Mouse (Mus musculus): ENCODE results near the gene Cd207. TPM values are rescaled to one million over a fixed set of nuclear protein-coding genes. Genes with fewer than 3 reads are reported as not detected.

Cd207 gene
- polyA plus RNA-seq, 1 experiment from 2014 or later = not detected

DNA sequence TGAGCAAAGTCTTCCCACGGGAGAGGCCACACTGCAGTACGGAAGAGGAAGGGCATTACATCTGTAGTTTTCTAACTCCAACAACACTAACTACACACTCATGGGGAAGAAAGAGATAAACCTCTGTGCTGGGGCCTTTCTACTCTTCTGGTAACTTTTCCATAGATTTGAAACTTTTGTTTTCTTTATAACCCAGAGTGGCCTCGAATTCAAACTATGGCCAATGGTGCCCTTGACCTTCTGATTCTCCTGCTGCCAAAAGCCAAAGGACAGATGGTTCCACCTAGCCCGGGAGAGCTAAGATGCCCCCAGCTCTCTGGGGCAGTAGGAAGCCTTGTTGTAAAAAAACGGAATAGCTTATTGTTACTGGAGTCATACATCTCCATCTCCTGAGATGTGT is 22.3 kb upstream of the Cd207 start:
- 3% methylated on average over 5 of the region's 5 CpGs for WGBS
- H3K36me3 ChIP-seq (ENCODE audit: insufficient read depth, low read length) = no peaks in the 10 kb centered on the region
- no peak overlapping the region for H3K4me2 ChIP-seq (replicated peaks; ENCODE audit: low read depth, low read length)
- H3K27ac ChIP-seq (ENCODE audit: low read length) = no peak overlapping the region
- H3K9me3 ChIP-seq (ENCODE audit: low read length) = no peaks in the 10 kb centered on the region
- H3K9ac ChIP-seq (replicated peaks; ENCODE audit: low read length) = no peak overlapping the region
- H3K4me3 ChIP-seq (ENCODE audit: low read length) = no peak overlapping the region
- no peak for ATAC-seq (ENCODE audit: low FRiP score, low TSS enrichment)
- H3K4me1 ChIP-seq (ENCODE audit: insufficient read depth, low read length) = no peaks in the 10 kb centered on the region
- H3K27me3 ChIP-seq (ENCODE audit: insufficient read depth, low read length) = peaks cover 96% of the 10 kb centered on the region

DNA sequence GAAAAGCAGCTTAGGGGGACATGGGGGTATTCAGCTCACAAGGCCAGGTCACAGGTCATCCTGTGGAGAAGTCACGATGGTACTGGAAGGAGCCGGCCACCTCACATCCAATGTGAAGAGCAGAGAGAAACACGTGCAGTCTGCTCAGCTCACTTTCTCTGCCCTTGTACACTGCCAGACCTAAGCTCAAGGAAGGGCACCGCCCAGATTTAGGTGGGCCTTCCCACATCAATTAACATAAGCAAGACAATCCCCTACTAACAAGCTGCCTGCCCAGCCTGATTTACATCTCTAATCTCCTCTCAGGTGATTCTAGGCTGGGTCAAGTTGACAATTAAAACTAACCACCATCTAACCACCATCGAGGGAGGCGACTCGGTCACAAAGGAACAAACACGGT is 20.3 kb upstream of the Cd207 start:
- Histone ChIP-seq H3K36me3 (ENCODE audit: insufficient read depth, low read length) (no peaks in the 10 kb centered on the region), H3K27me3 (ENCODE audit: insufficient read depth, low read length) (peaks cover 97% of the 10 kb centered on the region), H3K4me2 (replicated peaks; ENCODE audit: low read depth, low read length) (no peak overlapping the region), H3K9me3 (ENCODE audit: low read length) (no peaks in the 10 kb centered on the region), H3K27ac (ENCODE audit: low read length) (no peak overlapping the region), H3K9ac (replicated peaks; ENCODE audit: low read length) (no peak overlapping the region), H3K4me3 (ENCODE audit: low read length) (no peak overlapping the region), H3K4me1 (ENCODE audit: insufficient read depth, low read length) (no peaks in the 10 kb centered on the region)
- 2% methylated on average over 8 of the region's 8 CpGs for WGBS
- ATAC-seq (ENCODE audit: low FRiP score, low TSS enrichment) = no peak

DNA sequence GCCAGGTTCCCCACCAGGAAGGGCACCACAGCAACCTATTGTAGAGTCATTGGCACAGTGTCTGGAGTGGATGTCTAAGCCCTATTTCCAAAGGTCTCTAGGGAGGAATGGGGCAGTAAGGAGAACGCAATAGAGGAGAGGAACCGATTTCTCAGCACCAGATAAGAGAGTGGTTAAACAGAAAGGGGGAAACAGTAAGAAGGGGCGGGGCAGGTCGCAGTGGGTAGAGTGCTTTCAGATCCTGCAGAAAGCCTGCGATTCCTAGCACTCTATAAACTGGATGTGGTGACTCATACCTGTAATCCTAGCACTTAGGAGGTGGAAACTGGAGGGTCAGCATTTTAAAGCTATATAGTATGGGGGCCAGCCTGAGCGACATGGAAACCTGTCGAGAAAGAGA is 19.0 kb upstream of the Cd207 start:
- 0% methylated on average over 7 of the region's 7 CpGs for WGBS
- H3K4me3 ChIP-seq (ENCODE audit: low read length) = no peak overlapping the region
- H3K9me3 ChIP-seq (ENCODE audit: low read length) = no peaks in the 10 kb centered on the region
- peaks cover 98% of the 10 kb centered on the region for H3K27me3 ChIP-seq (ENCODE audit: insufficient read depth, low read length)
- H3K36me3 ChIP-seq (ENCODE audit: insufficient read depth, low read length) = no peaks in the 10 kb centered on the region
- no peak overlapping the region for H3K27ac ChIP-seq (ENCODE audit: low read length)
- H3K9ac ChIP-seq (replicated peaks; ENCODE audit: low read length) = no peak overlapping the region
- no peak for ATAC-seq (ENCODE audit: low FRiP score, low TSS enrichment)
- no peaks in the 10 kb centered on the region for H3K4me1 ChIP-seq (ENCODE audit: insufficient read depth, low read length)
- no peak overlapping the region for H3K4me2 ChIP-seq (replicated peaks; ENCODE audit: low read depth, low read length)

DNA sequence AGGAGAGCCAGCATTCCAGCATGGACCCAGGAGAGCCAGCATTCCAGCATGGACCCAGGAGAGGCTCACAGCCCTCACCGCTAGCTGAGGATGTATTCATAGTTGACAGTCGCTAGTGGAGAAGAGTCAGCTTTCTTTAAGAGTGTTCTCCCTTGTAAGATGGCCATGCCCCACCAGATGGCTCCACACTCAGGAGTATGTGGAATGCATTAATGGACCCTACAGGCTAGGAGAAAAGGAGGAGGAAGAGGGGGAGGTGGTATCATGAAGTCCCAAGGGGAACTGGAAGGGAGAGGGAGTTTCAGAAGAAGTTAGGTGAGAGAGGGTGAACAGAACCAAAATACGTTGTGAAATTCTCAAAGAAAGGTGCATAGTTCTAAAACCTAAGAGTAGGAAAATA is 18.1 kb upstream of the Cd207 start:
- no peak for ATAC-seq (ENCODE audit: low FRiP score, low TSS enrichment)
- Histone ChIP-seq H3K9ac (replicated peaks; ENCODE audit: low read length) (no peak overlapping the region), H3K27ac (ENCODE audit: low read length) (no peak overlapping the region), H3K36me3 (ENCODE audit: insufficient read depth, low read length) (no peaks in the 10 kb centered on the region), H3K4me2 (replicated peaks; ENCODE audit: low read depth, low read length) (no peak overlapping the region), H3K4me1 (ENCODE audit: insufficient read depth, low read length) (no peaks in the 10 kb centered on the region), H3K27me3 (ENCODE audit: insufficient read depth, low read length) (peaks cover 98% of the 10 kb centered on the region), H3K4me3 (ENCODE audit: low read length) (no peak overlapping the region), H3K9me3 (ENCODE audit: low read length) (no peaks in the 10 kb centered on the region)
- 2% methylated on average over 3 of the region's 3 CpGs for WGBS

DNA sequence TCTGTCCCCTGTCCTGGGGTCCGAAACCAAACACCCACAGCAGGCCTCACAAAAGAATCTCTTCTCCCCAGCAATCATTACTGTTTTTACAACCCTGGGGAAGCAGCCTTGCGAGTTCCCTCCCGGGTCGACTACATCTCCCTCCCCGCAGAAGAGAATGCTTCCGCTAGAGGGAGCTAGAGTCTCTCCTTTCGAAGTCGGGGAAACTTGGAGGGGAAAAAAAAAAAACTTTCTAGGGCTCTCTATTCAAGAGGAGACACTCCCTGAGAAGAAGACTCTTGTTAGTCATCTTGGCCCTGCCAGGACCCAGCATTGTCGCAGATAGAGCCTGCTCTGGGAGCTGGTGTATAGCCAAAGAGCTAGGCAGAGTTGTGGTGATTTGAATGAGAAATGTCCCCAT is 16.2 kb upstream of the Cd207 start:
- no peaks in the 10 kb centered on the region for H3K4me1 ChIP-seq (ENCODE audit: insufficient read depth, low read length)
- no peak overlapping the region for H3K27ac ChIP-seq (ENCODE audit: low read length)
- no peak for ATAC-seq (ENCODE audit: low FRiP score, low TSS enrichment)
- no peak overlapping the region for H3K4me3 ChIP-seq (ENCODE audit: low read length)
- 1% methylated on average over 9 of the region's 9 CpGs for WGBS
- H3K9me3 ChIP-seq (ENCODE audit: low read length) = no peaks in the 10 kb centered on the region
- no peaks in the 10 kb centered on the region for H3K36me3 ChIP-seq (ENCODE audit: insufficient read depth, low read length)
- no peak overlapping the region for H3K4me2 ChIP-seq (replicated peaks; ENCODE audit: low read depth, low read length)
- no peak overlapping the region for H3K9ac ChIP-seq (replicated peaks; ENCODE audit: low read length)
- H3K27me3 ChIP-seq (ENCODE audit: insufficient read depth, low read length) = peaks cover 94% of the 10 kb centered on the region

DNA sequence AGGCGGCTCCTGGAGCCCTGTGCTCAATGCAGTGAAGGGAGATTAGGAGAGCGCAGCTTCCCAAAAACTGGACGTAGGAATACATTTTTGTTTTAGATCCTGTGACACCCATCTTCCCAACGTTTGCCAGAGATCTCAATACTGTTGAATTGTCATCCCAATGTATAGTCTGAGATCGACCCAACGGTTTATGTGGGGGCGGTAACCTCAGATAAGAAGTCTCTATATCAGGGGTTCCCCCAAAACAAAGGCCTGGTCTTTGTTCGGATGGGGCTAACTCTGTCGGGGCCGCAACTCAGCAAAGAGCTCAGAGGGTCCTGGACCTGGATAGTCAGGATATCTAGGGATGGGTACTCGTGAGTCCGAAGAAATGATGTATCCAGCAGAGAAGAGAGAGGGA is 15.3 kb upstream of the Cd207 start:
- Histone ChIP-seq H3K9ac (replicated peaks; ENCODE audit: low read length) (no peak overlapping the region), H3K36me3 (ENCODE audit: insufficient read depth, low read length) (no peaks in the 10 kb centered on the region), H3K4me3 (ENCODE audit: low read length) (no peak overlapping the region), H3K27ac (ENCODE audit: low read length) (no peak overlapping the region), H3K4me1 (ENCODE audit: insufficient read depth, low read length) (no peaks in the 10 kb centered on the region), H3K27me3 (ENCODE audit: insufficient read depth, low read length) (peaks cover 92% of the 10 kb centered on the region), H3K9me3 (ENCODE audit: low read length) (no peaks in the 10 kb centered on the region), H3K4me2 (replicated peaks; ENCODE audit: low read depth, low read length) (no peak overlapping the region)
- WGBS = 3% methylated on average over 12 of the region's 12 CpGs
- no peak for ATAC-seq (ENCODE audit: low FRiP score, low TSS enrichment)

DNA sequence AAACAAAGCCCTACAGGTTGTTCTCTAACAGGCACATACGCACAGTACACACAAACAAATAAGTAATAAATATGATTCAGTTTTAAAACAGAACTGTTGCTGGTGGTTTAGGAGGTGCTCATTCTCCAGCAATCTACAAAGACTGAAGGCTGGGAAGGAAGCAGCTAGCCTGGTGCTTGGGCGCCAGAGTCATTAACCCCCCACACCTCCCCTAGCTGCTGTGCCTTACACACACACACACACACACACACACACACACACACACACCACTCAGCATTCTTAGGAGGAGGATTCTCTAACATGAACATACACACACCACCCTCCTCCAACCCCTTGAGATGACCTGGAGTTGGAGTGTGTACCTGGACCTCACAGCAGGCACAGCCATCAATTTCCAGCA is 13.3 kb upstream of the Cd207 start:
- no peak overlapping the region for H3K27ac ChIP-seq (ENCODE audit: low read length)
- no peak for ATAC-seq (ENCODE audit: low FRiP score, low TSS enrichment)
- H3K27me3 ChIP-seq (ENCODE audit: insufficient read depth, low read length) = peaks cover 72% of the 10 kb centered on the region
- H3K4me3 ChIP-seq (ENCODE audit: low read length) = no peak overlapping the region
- H3K36me3 ChIP-seq (ENCODE audit: insufficient read depth, low read length) = no peaks in the 10 kb centered on the region
- no peak overlapping the region for H3K4me2 ChIP-seq (replicated peaks; ENCODE audit: low read depth, low read length)
- no peaks in the 10 kb centered on the region for H3K9me3 ChIP-seq (ENCODE audit: low read length)
- H3K9ac ChIP-seq (replicated peaks; ENCODE audit: low read length) = no peak overlapping the region
- WGBS = 59% methylated on average over 2 of the region's 2 CpGs
- no peaks in the 10 kb centered on the region for H3K4me1 ChIP-seq (ENCODE audit: insufficient read depth, low read length)

DNA sequence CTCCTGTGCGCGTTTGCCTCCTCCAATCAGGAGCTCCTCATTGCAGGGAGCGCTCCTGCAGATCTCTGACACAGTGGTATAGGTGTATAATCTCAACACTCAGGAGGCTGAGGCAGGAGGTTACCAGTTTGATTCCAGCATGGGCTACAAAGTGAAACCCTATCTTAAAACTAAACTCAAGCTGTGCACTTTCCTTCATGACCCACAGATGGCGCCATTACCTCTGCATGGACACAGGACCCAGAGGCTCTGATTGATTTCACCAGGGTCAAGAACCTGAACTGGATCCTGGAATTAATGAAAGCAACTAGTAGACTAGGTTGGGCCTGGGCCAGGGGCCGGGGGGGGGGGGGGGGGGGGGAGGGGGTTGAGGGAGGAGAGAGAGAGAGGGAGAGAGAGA is 12.6 kb upstream of the Cd207 start:
- Histone ChIP-seq H3K36me3 (ENCODE audit: insufficient read depth, low read length) (no peaks in the 10 kb centered on the region), H3K9ac (replicated peaks; ENCODE audit: low read length) (no peak overlapping the region), H3K4me1 (ENCODE audit: insufficient read depth, low read length) (no peaks in the 10 kb centered on the region), H3K4me3 (ENCODE audit: low read length) (no peak overlapping the region), H3K9me3 (ENCODE audit: low read length) (no peaks in the 10 kb centered on the region), H3K4me2 (replicated peaks; ENCODE audit: low read depth, low read length) (no peak overlapping the region), H3K27ac (ENCODE audit: low read length) (no peak overlapping the region), H3K27me3 (ENCODE audit: insufficient read depth, low read length) (peaks cover 65% of the 10 kb centered on the region)
- no peak for ATAC-seq (ENCODE audit: low FRiP score, low TSS enrichment)
- 25% methylated on average over 4 of the region's 5 CpGs for WGBS

DNA sequence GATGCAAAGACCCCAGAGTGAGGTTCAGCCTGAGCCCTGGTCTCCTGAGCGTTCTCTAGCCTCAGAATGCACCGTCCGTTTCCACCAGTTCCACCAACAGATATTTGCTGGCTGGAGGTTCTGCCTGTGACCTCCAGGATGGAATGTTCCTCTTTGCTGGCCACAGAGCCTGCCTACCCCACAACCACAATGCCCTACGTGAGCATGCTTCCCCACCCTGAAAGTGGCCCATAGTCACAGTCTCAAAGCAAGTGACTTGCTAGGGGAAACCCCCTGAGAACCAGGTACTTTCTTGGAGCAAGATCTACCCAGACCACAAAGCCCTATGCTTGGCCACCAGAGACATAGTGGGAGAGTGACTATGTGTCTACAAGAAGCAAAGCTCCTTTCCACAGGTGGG is 11.7 kb upstream of the Cd207 start:
- H3K4me1 ChIP-seq (ENCODE audit: insufficient read depth, low read length) = no peaks in the 10 kb centered on the region
- WGBS = 86% methylated on average over 4 of the region's 4 CpGs
- H3K4me3 ChIP-seq (ENCODE audit: low read length) = no peak overlapping the region
- no peak overlapping the region for H3K9ac ChIP-seq (replicated peaks; ENCODE audit: low read length)
- no peak for ATAC-seq (ENCODE audit: low FRiP score, low TSS enrichment)
- H3K36me3 ChIP-seq (ENCODE audit: insufficient read depth, low read length) = no peaks in the 10 kb centered on the region
- H3K27me3 ChIP-seq (ENCODE audit: insufficient read depth, low read length) = peaks cover 56% of the 10 kb centered on the region
- no peak overlapping the region for H3K4me2 ChIP-seq (replicated peaks; ENCODE audit: low read depth, low read length)
- H3K27ac ChIP-seq (ENCODE audit: low read length) = no peak overlapping the region
- no peaks in the 10 kb centered on the region for H3K9me3 ChIP-seq (ENCODE audit: low read length)

DNA sequence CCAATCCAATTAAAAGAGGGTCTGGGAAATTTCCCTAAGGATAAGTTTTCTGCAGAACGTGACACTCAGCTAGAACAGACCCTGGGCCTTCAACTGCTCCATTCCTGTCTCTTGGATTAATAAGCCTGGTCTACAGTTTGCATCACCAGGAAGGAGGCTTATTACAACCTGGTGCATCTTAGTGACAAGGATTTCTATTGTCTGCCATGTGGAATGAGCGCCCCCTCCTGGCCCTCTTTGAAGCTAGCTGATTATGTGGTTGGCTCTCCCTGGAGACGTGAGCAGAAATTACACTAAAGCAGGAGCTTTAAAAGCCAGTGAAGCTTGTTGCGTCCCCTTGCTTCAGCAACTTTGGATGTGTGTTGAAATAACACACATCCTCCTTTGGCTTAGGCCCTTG is 4.3 kb downstream of the Cd207 start:
- ATAC-seq (ENCODE audit: low FRiP score, low TSS enrichment) = no peak

DNA sequence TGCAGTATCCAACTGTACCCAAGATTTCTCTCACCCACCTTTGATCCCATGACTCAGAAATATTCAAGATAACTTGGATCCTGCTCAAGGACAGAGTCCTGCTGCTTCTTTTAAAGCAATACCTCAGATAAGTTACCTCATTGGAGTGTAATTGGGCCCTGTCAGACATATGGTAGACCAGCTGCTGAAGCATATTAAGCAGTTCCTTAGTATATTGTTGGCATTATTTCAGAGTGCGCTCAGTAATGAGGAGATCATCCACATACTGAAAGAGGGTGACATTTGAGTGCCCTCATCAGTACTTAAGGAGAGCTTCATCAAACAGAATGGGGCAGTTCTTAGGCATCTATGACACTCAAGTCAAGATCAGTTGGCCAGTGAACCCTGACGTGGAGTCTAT is 12.6 kb downstream of the Cd207 start:
- 85% methylated on average over 2 of the region's 2 CpGs for WGBS
- H3K9me3 ChIP-seq (ENCODE audit: low read length) = no peaks in the 10 kb centered on the region
- no peaks in the 10 kb centered on the region for H3K4me1 ChIP-seq (ENCODE audit: insufficient read depth, low read length)
- no peak for ATAC-seq (ENCODE audit: low FRiP score, low TSS enrichment)
- H3K4me2 ChIP-seq (replicated peaks; ENCODE audit: low read depth, low read length) = no peak overlapping the region
- H3K4me3 ChIP-seq (ENCODE audit: low read length) = no peak overlapping the region
- no peaks in the 10 kb centered on the region for H3K36me3 ChIP-seq (ENCODE audit: insufficient read depth, low read length)
- no peaks in the 10 kb centered on the region for H3K27me3 ChIP-seq (ENCODE audit: insufficient read depth, low read length)
- H3K27ac ChIP-seq (ENCODE audit: low read length) = no peak overlapping the region
- no peak overlapping the region for H3K9ac ChIP-seq (replicated peaks; ENCODE audit: low read length)

More for the DNA sequence above, 4.3 kb downstream of the Cd207 start:
- H3K27me3 ChIP-seq (ENCODE audit: insufficient read depth, low read length) = 0 out of 2 replicates have a peak, but pooled peaks cover 3% of the 10 kb centered on the region
- H3K36me3 ChIP-seq (ENCODE audit: insufficient read depth, low read length) = no peaks in the 10 kb centered on the region
- H3K4me1 ChIP-seq (ENCODE audit: insufficient read depth, low read length) = no peaks in the 10 kb centered on the region
- no peaks in the 10 kb centered on the region for H3K9me3 ChIP-seq (ENCODE audit: low read length)
- no peak overlapping the region for H3K4me3 ChIP-seq (ENCODE audit: low read length)
- 5% methylated on average over 4 of the region's 4 CpGs for WGBS
- no peak overlapping the region for H3K4me2 ChIP-seq (replicated peaks; ENCODE audit: low read depth, low read length)
- no peak overlapping the region for H3K9ac ChIP-seq (replicated peaks; ENCODE audit: low read length)
- no peak overlapping the region for H3K27ac ChIP-seq (ENCODE audit: low read length)

All from kidney, embryonic 16.5 days (tissue).